Mouse (Mus musculus) kidney, postnatal 4 days (tissue): Measurements from ENCODE around the gene Ackr3.
A peak's percentile ranks its signal among the peaks of the same experiment; 100 is the strongest.

ENCODE experiments used
- DNase-seq, 2 experiments: peaks; one replicate each; pipeline ENCODE4 v3.0.0; 2021; ENCODE audit warnings: mixed read lengths in 2 of 2

The Ackr3 gene

DNA sequence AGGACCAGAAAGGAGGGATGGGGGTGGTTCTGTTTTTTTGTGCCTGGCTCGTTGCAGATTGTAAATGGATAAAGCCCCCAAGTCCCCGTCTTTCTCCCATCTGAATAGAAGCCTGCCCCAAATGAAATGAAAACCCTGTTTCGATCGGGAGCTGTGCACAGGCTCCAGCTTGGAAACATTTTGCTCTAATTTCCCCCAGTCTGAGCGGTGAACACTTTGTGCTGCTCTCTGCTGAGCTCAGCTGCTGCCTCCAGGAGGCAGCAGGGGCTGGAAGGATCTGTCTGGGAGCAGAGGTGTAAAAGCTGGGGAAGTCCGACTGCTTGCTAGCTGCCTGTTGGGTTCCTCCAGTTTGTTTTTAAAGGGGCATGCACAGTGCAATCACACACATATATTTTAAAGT lies 1.4 kb downstream of the Ackr3 start:
- peak; percentile 69 to 83 for DNase-seq

DNA sequence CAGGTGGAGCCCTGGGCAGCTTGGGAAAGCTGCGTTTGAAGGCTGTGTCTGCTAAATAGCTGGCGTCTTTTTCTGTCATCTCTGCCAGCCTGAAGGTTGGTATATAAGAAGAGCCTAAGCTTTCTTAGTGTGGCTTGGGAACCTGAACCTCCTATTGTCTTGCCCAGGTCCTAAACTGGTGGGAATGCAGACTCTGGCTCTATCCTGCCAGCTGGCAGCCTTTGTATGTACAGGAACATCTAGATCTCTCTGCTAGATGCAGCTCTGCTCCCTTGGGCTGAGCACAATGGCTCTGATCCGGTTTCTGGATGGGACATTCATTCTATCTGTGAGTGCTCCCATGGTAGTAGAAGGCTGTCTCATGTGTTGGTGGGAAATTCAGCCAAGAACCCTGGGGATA lies 2.9 kb downstream of the Ackr3 start:
- DNase-seq, result no peak

DNA sequence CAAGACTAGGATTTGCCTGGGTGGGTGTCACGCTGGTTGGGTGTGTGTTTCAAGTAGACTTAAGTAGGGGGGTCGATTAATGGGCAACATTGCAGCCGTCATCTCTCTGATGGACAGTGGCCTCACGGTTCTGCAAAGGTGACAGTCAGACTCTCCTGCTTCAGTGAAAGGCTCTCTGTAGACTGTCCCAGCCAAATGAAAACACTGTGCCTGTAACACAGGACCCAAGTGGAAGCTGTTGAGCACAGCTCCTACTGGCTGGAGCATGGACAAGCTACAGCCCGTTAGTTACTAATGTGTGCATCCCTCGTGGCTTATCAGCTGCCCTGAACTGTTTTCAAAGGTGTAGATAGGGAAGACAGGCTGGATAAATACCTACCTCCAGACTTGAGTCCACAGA lies 3.5 kb downstream of the Ackr3 start:
- no peak for DNase-seq

DNA sequence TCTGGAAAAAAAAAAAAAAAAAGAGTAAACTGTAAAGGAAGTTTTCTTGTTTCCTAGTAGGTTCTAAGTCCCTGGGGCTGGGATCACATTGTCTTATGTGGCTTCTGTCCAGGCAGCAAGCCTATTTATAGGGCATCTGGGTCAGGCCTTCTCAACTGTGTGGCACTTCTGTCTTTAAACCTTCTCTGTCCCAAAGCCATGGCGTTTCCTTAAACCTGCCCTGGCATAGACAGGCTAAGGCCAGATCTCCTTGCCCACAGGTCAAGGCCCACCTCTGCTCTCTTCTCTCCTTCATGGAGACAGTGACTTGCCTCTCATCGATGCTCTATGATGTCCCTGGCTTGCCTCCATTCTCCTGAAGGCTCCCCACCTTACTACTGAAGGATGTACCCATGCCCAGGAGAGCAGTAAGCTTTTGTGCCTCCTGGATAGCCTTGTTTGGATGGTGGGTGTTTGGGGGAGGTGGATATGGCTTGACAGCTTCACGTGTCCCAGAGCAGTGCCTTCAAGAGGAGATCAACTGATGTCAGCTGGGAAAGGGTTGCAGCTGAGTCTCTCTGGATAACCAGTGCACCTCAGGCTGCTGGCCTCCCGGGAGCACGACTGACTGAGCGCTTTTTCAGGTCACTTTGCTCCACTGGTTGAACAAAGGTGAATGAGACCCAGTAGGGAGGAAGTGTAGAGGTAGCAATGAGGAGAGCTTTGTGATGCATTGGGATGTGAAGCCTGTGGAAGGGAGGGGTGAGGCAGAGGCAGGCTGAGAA lies 4.1 kb downstream of the Ackr3 start:
- DNase-seq, result peak in 1 of 2 experiments; percentile 45

DNA sequence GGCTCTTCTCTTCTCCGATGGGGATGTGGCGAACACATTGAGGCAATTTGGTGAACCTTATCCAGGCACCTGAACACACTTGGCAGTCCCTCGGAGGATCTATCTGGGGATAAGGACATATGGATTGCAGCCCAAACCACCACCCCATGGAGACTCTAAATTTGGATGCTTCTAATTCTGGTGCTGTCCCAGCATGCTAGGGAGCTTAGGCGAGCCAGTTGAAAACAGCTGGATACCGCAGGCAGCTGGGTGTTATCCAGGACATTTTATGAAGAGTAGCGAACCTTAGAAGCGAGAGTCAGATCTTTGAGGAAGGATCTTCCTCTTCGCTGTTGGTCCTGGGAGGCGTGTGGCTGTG lies 4.7 kb downstream of the Ackr3 start:
- DNase-seq, result peak; percentile 58 to 68

DNA sequence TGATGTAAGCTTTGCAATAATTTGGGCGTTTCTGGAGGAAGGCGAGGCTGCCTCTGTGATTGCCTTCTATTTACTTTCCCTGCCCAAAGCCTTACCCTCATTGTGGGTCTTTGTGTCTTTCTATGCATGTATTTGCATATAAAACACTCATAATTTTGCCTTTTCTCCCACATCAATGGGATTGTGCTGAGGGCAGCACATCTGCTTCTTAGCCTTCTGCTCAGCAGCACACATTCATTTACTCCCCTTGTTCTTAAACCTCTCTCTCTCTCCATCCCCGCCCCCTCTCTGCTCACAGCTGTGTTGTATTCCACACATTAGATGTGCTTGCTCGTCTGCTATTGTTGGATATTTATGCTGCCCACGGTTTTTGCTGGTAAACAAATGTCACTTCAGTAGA lies 5.3 kb downstream of the Ackr3 start:
- DNase-seq, result no peak

DNA sequence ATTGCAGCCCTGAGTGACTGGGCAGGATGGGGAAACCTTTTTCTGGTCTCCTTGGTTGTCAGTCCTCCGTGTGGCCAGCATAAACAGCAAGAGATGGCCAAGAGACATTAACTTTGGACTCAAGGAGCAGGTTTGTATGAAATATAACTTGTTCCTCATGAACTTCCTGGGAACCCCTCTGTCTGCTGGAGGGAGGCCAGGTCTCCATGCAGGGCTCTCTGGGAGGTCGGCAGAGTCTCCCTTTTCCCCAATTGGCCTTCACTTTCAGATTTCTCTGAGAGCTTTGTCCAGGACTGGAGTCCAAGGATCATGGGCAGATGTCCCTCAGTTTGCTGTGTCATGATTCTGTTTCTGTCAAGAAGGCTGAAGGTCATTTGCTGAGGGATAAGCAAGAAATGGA lies 6.0 kb downstream of the Ackr3 start:
- peak; percentile 67 to 75 for DNase-seq

DNA sequence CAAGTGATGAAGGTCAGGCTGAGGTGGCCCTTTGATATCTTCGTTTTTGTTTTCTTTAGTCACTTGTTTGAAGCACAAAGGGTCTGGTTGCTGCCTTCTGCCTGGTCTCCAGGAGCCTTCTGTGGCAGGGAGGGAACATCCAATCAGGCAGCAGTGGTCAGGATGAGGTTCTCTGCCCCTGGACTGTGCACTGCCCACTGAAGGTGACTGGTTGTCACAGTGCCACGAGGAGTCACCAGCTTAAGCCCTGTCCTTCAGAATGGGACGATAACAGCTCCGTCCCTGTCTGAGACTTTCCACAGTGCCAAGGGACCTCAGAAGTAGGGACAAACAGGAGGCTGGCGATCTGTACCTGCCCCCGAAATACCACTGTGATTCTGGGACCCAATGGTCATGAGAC lies 6.6 kb downstream of the Ackr3 start:
- DNase-seq, result no peak

DNA sequence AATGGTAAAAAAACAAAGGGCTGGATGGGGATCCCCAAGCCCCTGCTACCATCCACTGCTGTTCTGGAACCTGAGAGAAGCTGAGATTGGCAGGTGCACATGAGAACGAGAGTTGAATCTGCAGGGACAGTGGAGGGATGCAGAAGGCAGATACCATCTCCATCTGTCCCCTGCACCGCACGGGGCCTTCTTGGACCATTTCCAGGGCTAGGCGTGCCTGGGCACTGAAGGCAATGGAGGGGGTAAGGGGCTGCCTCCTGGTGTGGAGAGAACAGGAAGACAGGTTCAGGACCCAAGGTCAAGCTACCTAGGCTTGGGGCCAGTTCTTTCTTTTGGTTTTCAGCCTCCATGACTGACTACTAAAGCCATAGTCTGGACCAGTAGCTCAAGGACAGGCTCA lies 7.0 kb downstream of the Ackr3 start:
- DNase-seq, result no peak

DNA sequence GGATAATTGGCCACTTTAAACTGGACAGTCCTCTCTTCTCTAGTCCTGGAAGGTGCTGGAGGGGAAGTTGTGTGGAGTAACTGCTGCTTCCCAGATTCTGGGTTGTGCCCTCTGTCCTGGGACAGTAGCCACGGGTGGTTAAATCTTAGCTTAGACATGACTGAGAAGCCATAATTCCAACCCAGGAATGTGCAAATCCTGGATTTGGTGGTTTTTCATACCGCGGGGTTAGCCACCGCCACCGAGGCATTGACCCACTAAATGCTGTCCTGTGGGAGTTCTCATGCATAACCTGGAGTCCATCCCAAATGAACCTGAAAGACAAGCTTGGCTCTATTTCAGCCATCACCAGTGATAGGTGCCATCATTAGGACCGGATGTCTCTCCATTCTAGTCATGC lies 8.6 kb downstream of the Ackr3 start:
- DNase-seq, result no peak

DNA sequence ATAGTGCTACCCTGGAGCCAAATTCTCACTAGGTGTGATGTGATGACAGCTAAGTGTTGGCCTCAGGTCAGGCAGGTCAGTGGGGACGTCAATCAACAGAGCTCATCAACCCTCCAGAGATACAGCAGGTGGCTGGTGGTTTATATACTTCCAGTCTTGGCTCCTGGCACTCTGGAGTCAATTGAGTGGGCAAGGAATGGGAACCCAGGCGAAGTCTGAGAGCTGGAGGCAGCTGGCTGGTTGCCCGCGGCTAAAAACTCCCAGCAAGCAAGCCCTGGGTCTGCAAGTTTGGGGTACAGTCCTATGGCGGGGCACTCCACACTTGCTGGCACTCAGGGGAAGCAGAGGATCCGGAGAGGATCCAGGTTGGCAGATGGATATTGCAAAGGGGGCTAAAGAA lies 9.1 kb downstream of the Ackr3 start:
- no peak for DNase-seq

DNA sequence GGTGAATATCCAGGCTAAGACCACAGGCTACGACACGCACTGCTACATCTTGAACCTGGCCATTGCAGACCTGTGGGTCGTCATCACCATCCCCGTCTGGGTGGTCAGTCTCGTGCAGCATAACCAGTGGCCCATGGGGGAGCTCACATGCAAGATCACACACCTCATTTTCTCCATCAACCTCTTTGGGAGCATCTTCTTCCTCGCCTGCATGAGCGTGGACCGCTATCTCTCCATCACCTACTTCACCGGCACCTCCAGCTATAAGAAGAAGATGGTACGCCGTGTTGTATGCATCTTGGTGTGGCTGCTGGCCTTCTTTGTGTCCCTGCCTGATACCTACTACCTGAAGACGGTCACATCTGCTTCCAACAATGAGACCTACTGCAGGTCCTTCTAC lies 10.2 kb downstream of the Ackr3 start:
- no peak for DNase-seq

DNA sequence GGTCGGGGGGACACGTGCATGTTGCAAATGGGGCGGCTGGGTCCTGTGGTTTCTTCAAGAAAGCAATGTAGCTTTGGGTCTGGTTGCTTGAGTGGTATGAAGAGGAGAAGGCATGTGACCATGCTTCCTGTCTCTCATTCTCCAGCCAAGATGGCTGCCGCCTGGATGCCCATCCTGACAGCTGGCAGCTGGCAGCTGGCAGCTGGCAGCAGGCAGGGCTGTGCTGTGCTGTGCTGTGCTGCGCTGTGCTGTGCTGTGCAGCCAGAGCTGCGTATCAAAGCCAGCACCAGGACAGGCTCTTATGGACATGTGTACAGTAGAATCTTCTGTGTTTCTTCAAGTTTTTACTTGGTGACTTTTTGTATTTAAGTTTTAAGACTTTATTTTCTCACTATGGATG lies 11.1 kb downstream of the Ackr3 start:
- DNase-seq, result no peak

DNA sequence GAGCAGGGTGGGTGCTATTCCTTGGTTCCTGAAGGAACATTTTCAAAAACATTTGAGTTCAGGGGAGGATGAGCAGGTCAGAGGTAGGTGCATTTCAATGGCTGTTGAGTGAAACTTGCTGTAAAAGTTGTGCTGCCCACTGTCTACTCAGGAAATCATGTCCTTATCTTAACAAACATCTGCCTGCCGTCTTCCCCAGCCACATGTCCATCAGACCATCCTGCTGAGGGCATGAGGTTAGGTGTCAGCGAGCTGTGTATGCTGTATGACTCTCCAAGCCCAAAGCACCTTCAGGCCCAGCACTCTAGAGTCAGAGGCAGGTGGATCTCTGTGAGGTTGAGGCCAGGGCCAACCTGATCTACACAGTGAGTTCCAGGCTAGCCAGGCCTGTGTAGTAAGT lies 12.1 kb downstream of the Ackr3 start:
- no peak for DNase-seq

DNA sequence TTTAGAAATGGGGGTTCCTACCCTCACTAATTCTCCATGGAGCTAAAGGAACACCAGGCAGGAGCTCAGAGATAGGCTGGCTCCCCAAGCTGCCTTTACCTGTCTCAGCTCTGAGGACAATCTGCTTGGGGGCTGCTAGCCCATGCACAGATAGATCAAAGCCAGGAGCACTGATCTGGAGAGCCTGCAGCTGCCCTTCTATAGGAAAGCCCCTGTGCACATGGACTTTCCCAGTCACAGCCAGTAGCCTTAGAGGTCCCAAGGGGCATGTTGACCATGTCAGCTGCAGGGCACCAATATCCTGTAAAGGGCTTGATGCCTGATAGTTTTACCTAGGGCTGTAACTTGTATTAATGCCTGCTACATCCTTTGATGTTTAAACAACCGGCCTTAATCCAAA lies 12.6 kb downstream of the Ackr3 start:
- DNase-seq, result no peak

DNA sequence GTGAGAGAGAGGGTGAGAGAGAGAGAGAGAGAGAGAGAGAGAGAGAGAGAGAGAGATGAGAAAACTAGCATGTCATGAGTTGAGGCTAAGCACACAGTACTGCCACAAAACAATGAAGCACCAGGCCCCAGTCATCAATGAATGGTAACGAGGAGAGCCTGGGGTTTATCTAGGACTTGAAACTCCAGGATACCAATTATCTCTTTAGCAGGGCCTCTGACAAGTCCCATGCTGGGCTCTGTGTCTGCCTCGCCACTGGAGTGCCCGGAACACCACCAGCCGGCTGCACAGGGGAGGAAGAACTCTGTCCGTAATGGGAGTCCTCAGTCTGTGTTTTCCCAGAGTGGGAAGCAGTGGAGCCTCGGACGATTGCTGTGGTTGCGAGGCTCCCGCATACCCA lies 16.5 kb downstream of the Ackr3 start:
- DNase-seq, result no peak

DNA sequence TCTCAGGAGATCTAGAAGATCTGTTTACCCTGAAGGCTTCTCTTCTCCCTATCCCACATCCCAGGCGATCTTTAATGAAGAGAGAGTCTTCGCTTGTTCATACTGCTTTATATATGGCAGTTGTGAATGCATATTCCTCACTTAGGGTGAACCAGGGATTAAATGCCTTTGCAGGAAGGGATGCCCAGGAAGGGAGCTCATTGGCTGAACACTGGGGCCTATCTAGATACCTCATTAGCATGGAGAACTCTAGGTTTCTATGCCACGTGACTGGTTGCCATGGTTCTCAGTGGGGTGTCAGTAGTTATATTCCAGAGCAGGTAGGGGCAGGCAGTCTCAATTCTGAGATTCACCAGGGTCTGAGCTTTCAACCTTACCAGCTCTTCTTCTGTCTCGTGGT lies 17.1 kb downstream of the Ackr3 start:
- no peak for DNase-seq

DNA sequence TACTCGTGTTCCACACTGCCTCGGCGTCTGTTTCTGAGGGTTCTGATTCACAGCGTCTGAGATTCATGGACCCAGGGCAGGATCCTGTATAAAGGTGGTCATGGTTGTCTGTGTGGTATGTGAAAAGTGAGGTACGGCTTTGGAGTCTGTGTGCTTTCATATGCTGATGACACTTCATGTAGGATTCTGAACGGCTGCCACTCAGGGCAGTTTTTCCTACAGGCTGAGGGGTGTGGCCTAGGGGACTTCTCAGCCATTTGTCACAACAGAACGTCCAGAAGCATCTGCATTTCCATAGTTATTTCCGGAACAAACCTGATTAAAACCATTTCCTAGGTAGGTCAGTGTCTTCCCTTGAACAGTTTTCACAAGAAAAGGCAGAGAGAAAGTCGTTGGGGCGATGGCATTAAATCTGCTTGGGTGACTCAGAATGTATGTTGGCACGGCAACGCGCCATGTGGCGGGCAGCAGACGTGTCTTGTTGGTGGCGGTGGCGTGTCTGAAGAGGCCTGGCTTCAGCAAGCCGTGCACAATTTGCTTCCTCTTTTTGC lies 18.1 kb downstream of the Ackr3 start:
- DNase-seq, result no peak

DNA sequence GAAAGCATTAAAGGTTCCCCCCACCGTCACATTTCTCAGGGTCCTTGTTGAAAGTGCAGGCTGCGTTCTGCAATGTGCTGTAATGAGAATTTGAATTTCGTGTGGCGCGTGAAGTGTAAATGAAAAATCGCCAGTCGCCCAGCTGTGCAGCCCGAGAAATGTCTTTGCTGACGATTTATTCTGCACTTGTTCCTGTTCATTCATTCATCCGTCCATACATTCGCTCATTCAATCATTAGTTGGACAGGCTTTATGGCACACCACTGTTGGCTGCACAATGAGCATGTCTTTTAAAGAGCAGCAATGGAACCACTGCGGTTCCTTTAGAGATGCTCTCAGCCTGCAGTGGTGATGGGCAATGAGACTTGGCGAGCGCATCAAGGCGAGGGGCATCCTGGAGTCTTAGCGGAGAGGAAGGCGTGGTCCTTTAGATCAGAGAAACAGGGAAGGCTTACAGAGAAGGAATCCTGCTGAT lies 18.7 kb downstream of the Ackr3 start:
- DNase-seq, result no peak

DNA sequence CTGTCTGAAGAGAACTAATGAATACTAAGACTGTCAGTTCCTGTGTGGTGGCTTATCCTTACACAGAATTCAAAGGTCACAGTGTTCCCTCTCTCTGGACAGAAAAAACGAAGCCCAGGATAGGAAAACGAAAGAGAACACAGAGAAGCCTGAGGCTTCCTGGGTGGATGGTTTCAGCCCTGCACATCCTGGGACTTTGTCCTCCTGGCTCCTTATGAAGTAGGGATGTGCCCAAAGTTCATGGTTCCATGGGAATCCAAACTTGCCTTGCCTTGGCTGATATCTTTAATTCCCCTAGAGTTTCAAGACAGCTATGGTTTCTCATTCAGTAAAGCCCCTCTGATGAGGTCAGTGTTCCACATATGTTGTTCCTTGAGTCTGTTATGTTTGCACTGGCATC lies 19.2 kb downstream of the Ackr3 start:
- DNase-seq, result no peak

DNA sequence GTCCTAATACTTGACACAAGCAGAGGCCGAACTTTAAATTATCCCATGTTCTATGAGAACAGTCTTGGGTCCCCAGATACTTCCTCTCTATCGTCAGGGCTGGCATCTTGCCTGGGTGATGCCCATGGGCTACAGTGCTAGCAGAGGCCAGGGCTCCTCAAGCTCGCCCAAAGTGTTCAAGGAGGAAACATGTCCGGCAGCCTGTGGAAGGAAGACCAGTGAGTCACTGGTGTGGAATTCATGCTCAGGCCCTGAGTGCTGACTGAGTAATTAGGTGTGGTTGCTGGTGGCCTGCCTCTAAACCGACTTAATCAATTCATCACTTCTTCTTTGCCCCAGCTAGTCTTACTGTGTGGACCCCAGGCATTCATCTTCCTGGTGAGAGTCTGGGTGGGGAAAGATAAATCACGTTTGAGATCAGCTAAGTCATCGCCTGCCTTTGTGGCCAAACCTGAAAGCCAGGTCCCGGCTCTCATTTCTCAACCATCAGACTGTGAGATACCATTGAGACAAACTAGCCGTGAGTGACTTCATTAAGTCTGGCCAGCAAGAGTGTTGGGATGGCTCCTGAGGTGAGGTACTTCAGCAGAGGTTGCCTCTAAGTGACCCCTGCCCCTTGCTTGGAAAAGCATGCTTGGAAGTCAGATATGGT lies 21.9 kb downstream of the Ackr3 start:
- peak; percentile 57 to 67 for DNase-seq

DNA sequence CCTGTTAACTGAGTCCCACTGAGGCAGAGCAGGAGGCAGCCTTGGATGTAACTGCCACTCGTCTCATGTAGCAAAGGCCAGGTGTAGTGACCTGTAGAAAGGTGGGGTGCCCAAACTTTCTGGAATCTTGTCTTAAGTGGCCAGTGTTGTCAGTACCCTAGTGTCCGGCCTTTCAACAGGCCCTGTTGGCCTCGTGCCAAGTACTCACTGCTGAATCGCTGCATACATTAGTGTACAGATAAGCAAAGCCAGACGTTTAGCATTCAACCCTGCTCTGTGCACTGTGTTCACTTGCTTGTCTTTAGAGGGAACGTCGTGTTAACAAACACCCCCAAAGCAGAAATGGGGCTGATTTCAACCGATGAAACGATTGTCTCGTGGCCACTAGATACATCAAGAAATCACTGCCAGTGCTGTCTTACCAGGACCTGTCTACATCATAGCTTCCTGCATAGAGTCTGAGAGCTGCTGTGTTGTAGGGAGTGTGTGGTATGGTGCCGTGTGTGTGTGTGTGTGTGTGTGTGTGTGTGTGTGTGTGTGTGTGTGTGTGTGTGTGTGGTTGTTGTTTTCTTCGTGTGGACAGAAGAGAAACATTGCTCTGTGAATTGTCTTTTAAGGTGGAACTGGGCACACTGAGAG lies 24.0 kb downstream of the Ackr3 start:
- DNase-seq, result peak; percentile 60 to 66

DNA sequence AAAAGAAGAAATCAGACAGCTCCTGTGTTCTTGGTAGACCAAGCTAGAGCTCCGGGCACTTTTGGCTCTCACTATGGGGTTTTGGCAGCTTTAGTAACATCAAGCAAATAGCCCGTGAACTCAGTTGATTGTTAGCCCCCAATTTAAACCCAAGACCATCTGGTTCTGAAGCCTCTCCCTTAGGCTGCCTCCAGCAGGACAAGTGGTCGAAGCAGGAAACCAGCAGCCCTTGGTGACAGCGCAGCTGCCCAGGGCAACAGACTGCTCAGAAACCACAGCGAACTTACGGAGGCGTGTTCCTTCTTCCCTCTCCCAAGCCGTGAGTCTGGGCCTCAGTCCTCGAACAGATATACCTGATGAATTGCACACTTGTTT lies 24.5 kb downstream of the Ackr3 start:
- DNase-seq, result no peak

DNA sequence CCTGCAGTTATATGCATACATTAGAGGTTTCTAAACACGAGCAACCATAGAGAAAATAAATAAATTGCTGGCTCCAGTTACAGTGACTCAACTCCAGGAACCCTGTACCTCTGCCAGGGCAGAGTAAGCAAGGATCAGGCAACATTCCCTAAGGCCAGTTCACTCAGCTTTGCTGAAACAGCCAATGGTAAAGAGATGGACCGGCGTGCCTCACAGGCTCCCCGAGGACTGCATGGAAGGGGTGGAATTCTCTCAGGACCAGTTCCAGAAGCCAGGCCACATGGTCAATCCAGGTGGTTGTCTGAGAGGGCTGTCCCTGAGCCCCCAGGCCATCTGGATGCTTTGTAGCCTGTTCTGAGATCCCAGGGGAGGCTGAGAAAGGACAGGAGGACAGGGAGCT lies 26.8 kb downstream of the Ackr3 start:
- DNase-seq, result no peak
